Mouse (Mus musculus): ENCODE measurements at regions not wholly inside any gene's neighbourhood (a gene's known extent, or its start where the extent isn't known, plus 50 kb on each side); places are given as distances from the start of the nearest gene placed in this dataset.

DNA sequence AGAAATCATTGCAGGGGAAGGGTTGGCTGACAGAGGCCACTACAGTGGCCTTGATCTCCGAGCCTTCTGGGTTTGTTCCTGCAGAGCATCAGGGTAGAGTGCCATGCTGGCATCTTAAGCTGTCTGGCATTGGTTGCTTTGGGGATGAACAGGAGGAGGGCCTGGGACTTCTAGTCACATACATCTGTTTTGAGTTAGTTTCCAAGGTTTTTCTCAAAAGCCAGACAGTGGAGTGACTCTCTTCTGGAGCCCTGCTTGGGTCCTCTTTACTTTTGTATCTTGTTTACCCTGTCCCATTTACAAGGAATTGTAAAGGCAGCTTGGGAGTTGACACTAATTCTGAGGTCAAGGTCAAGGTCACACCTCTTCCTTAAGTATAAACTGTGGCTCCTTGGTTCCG is 239.0 kb upstream of the Id2 start:
- Histone ChIP-seq H3K27ac (ENCODE audit: insufficient read depth, low read depth, low read length) (no peak overlapping the region), H3K4me1 (ENCODE audit: control insufficient read depth, insufficient read depth, low read length) (peaks cover 12% of the 10 kb centered on the region)
- TF ChIP-seq CTCF (IDR thresholded peaks at IDR 0.05; ENCODE audit: low read depth, low read length) = no peak
- no peak for TF ChIP-seq POLR2A (IDR thresholded peaks at IDR 0.05; ENCODE audit: borderline replicate concordance, low read depth, low read length)

DNA sequence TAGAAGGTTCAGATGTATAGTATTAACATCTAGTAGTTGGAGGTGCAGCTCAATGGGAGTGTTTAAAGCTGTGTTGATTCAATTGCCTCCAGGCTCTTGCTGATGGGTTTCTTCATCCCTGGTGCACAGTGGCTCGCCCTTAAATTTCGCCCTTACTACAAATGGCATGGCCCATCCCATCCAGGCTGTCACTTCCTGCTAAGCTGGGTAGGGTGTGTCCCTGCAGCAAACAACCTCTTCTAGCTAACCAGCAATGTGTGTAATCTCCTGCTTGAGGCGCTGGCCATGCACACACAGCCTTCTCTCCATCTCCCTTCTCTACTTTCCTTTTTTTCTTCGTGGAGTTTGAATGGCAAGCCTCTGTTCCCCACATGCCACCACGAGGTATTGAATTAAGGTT is 238.1 kb upstream of the Id2 start:
- no peak overlapping the region for H3K4me3 ChIP-seq (ENCODE audit: insufficient read depth, low read length)
- H3K27ac ChIP-seq (ENCODE audit: insufficient read depth, low read depth, low read length) = no peak overlapping the region
- TF ChIP-seq POLR2A (IDR thresholded peaks at IDR 0.05; ENCODE audit: borderline replicate concordance, low read depth, low read length) (no peak), CTCF (IDR thresholded peaks at IDR 0.05; ENCODE audit: low read depth, low read length) (no peak)
- peaks cover 16% of the 10 kb centered on the region for H3K4me1 ChIP-seq (ENCODE audit: control insufficient read depth, insufficient read depth, low read length)

More for the DNA sequence above, 239.0 kb upstream of the Id2 start:
- no peak overlapping the region for H3K4me3 ChIP-seq (ENCODE audit: insufficient read depth, low read length)

GRCm38 (mm10) chr12:25332384-25333035 is 235.6 kb upstream of the Id2 start:
- TF ChIP-seq POLR2A (IDR thresholded peaks at IDR 0.05; ENCODE audit: borderline replicate concordance, low read depth, low read length) = no peak
- no peak for TF ChIP-seq CTCF (IDR thresholded peaks at IDR 0.05; ENCODE audit: low read depth, low read length)
- no peak overlapping the region for H3K4me3 ChIP-seq (ENCODE audit: insufficient read depth, low read length)
- H3K4me1 ChIP-seq (ENCODE audit: control insufficient read depth, insufficient read depth, low read length) = peaks cover 15% of the 10 kb centered on the region
- H3K27ac ChIP-seq (ENCODE audit: insufficient read depth, low read depth, low read length) = no peak overlapping the region

DNA sequence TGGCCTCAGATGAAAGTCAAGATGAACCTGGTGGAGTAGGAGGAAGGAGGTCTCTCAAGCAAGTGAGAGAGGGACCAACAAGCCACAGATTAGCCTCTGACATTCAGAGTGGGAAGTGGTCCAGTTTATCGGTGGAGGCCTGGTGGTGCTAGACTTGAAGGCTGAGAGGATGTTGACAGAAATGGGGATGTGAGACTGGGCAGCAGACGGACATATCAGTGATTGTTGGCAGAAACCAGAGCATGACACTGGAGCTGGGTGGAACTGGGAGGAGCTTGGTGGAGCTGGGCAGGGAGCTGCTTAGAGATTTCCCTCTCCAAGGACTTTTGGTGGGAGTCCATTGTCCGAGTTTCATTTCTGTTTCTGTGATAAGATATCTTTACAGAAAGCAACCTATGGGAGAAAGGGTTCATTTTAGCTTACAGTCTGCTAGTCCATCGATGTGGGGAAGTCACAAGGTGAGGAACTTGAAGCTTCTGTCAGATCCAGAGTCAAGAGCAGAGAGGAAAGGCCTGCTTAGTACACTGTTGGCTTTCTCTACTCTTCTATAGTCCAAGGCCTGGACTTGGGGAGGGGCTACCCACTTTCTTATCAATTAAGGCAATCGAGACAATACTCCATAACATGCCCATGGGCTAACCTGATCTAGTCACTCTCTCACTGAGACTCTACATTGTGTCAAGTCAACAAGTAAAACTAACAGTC is 233.2 kb upstream of the Id2 start:
- H3K4me3 ChIP-seq (ENCODE audit: insufficient read depth, low read length) = no peak overlapping the region
- peak overlapping the region; percentile 41 for H3K27ac ChIP-seq (ENCODE audit: insufficient read depth, low read depth, low read length)
- TF ChIP-seq POLR2A (IDR thresholded peaks at IDR 0.05; ENCODE audit: borderline replicate concordance, low read depth, low read length) = no peak
- TF ChIP-seq CTCF (IDR thresholded peaks at IDR 0.05; ENCODE audit: low read depth, low read length) = no peak
- H3K4me1 ChIP-seq (ENCODE audit: control insufficient read depth, insufficient read depth, low read length) = peaks cover 17% of the 10 kb centered on the region

- TF ChIP-seq CTCF (IDR thresholded peaks at IDR 0.05; ENCODE audit: low read depth, low read length) = no peak
- no peak for TF ChIP-seq POLR2A (IDR thresholded peaks at IDR 0.05; ENCODE audit: borderline replicate concordance, low read depth, low read length)
- Histone ChIP-seq H3K4me1 (ENCODE audit: control insufficient read depth, insufficient read depth, low read length) (peaks cover 17% of the 10 kb centered on the region), H3K4me3 (ENCODE audit: insufficient read depth, low read length) (no peak overlapping the region), H3K27ac (ENCODE audit: insufficient read depth, low read depth, low read length) (no peak overlapping the region)
These were observed 229.0 kb upstream of the Id2 start for GRCm38 (mm10) chr12:25325901-25326300.

- H3K4me1 ChIP-seq (ENCODE audit: control insufficient read depth, insufficient read depth, low read length) = peaks cover 10% of the 10 kb centered on the region
- no peak overlapping the region for H3K27ac ChIP-seq (ENCODE audit: insufficient read depth, low read depth, low read length)
- no peak for TF ChIP-seq CTCF (IDR thresholded peaks at IDR 0.05; ENCODE audit: low read depth, low read length)
- no peak for TF ChIP-seq POLR2A (IDR thresholded peaks at IDR 0.05; ENCODE audit: borderline replicate concordance, low read depth, low read length)
- no peak overlapping the region for H3K4me3 ChIP-seq (ENCODE audit: insufficient read depth, low read length)
These were observed 226.2 kb upstream of the Id2 start for GRCm38 (mm10) chr12:25323171-25323570.

- no peak overlapping the region for H3K4me3 ChIP-seq (ENCODE audit: insufficient read depth, low read length)
- TF ChIP-seq POLR2A (IDR thresholded peaks at IDR 0.05; ENCODE audit: borderline replicate concordance, low read depth, low read length) = no peak
- TF ChIP-seq CTCF (IDR thresholded peaks at IDR 0.05; ENCODE audit: low read depth, low read length) = no peak
- H3K4me1 ChIP-seq (ENCODE audit: control insufficient read depth, insufficient read depth, low read length) = peaks cover 14% of the 10 kb centered on the region
- H3K27ac ChIP-seq (ENCODE audit: insufficient read depth, low read depth, low read length) = peak overlapping the region; percentile 21
These were observed 223.4 kb upstream of the Id2 start for GRCm38 (mm10) chr12:25320262-25320767.

GRCm38 (mm10) chr12:25319846-25320245 is 222.9 kb upstream of the Id2 start:
- Histone ChIP-seq H3K4me1 (ENCODE audit: control insufficient read depth, insufficient read depth, low read length) (peaks cover 14% of the 10 kb centered on the region), H3K4me3 (ENCODE audit: insufficient read depth, low read length) (no peak overlapping the region), H3K27ac (ENCODE audit: insufficient read depth, low read depth, low read length) (peak overlapping the region; percentile 21; the same call in 1 of the 2 replicates)
- TF ChIP-seq CTCF (IDR thresholded peaks at IDR 0.05; ENCODE audit: low read depth, low read length) (no peak), POLR2A (IDR thresholded peaks at IDR 0.05; ENCODE audit: borderline replicate concordance, low read depth, low read length) (no peak)

DNA sequence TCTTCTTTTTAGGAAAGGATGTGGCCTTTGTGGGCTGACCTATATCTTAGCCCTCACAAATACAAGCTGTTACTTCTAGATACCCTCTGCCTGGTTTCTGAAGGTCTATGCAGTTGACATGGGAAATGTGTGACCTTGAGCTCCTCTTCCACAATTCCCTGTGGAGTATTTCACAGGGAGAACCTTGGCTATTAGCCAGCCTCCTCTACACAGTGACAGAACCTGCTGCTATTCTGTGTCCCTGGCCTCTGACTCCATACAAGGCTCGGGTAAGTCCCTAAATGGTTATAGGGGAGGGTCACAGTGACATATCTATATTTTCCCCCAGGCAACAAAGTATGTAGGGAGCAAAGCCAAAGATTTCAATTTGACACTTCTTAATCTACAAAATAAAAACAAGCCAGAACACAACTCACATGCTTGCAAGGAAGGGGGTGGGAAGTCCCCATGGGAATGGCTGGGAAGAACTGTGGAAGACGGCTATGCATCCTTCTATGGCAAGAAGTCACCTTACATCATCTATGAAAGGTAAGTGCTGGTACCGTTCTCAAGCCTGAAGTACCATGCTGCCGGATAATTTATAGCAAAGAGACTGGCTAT is 221.2 kb upstream of the Id2 start:
- Histone ChIP-seq H3K27ac (ENCODE audit: insufficient read depth, low read depth, low read length) (no peak overlapping the region), H3K4me3 (ENCODE audit: insufficient read depth, low read length) (no peak overlapping the region), H3K4me1 (ENCODE audit: control insufficient read depth, insufficient read depth, low read length) (peaks cover 14% of the 10 kb centered on the region)
- TF ChIP-seq POLR2A (IDR thresholded peaks at IDR 0.05; ENCODE audit: borderline replicate concordance, low read depth, low read length) (no peak), CTCF (IDR thresholded peaks at IDR 0.05; ENCODE audit: low read depth, low read length) (no peak)

GRCm38 (mm10) chr12:25315969-25316368 is 219.0 kb upstream of the Id2 start:
- Histone ChIP-seq H3K4me3 (ENCODE audit: insufficient read depth, low read length) (no peak overlapping the region), H3K27ac (ENCODE audit: insufficient read depth, low read depth, low read length) (no peak overlapping the region), H3K4me1 (ENCODE audit: control insufficient read depth, insufficient read depth, low read length) (peaks cover 14% of the 10 kb centered on the region)
- no peak for TF ChIP-seq CTCF (IDR thresholded peaks at IDR 0.05; ENCODE audit: low read depth, low read length)
- no peak for TF ChIP-seq POLR2A (IDR thresholded peaks at IDR 0.05; ENCODE audit: borderline replicate concordance, low read depth, low read length)

All from bone marrow macrophage, adult 2 months (primary cell).